Mouse (Mus musculus): ENCODE data around the gene Zfp36l1. TPM values are rescaled to one million over a fixed set of nuclear protein-coding genes. Genes with fewer than 3 reads are reported as not detected.

Zfp36l1 gene
- 147 and 148 TPM in 2 replicates for polyA plus RNA-seq (2015; fragmentation: Nextera tagmentation; extraction: Ambion mirVana)

GRCm38 (mm10) chr12:80112852-80113551, at the start of gene Zfp36l1:
Gene Zfp36l1 (minus strand): TSS chr12:80113013.
- Histone ChIP-seq H3K4me1 (peaks cover 26% of the 10 kb centered on the region), H3K4me2 (peak within 1 kb of the TSS; percentile 79), H3K27me3 (no peaks in the 10 kb centered on the region), H3K36me3 (peaks cover 9% of the 10 kb centered on the region; the same call in 1 of the 2 replicates), H3K27ac (peak within 1 kb of the TSS; percentile 99), H3K9me3 (no peaks in the 10 kb centered on the region), H3K9ac (peak within 1 kb of the TSS; percentile 95), H3K4me3 (peak within 1 kb of the TSS; percentile 71)
- WGBS = under 1% methylated on average over 39 of the region's 42 CpGs
- peak; percentile 80 for ATAC-seq (ENCODE audit: insufficient number of reproducible peaks, low FRiP score, low TSS enrichment, low read depth)

- 0 out of 2 replicates have a peak, but pooled peaks cover 3% of the 10 kb centered on the region for H3K4me1 ChIP-seq
- no peak overlapping the region for H3K4me2 ChIP-seq
- ATAC-seq (ENCODE audit: insufficient number of reproducible peaks, low FRiP score, low TSS enrichment, low read depth) = no peak
- WGBS = 82% methylated on average over 3 of the region's 3 CpGs
- H3K36me3 ChIP-seq = peaks cover 12% of the 10 kb centered on the region; the same call in 1 of the 2 replicates
- H3K9ac ChIP-seq = no peak overlapping the region
- H3K9me3 ChIP-seq = no peaks in the 10 kb centered on the region
- no peaks in the 10 kb centered on the region for H3K27me3 ChIP-seq
- H3K4me3 ChIP-seq = no peak overlapping the region
- no peak overlapping the region for H3K27ac ChIP-seq
Measured at GRCm38 (mm10) chr12:80162448-80162847, 49.6 kb upstream of the Zfp36l1 start.

GRCm38 (mm10) chr12:80157675-80158074, 44.9 kb upstream of the Zfp36l1 start:
- Histone ChIP-seq H3K9ac (no peak overlapping the region), H3K27me3 (no peaks in the 10 kb centered on the region), H3K9me3 (no peaks in the 10 kb centered on the region), H3K4me1 (no peaks in the 10 kb centered on the region), H3K27ac (no peak overlapping the region), H3K36me3 (no peaks in the 10 kb centered on the region), H3K4me2 (no peak overlapping the region), H3K4me3 (no peak overlapping the region)
- no peak for ATAC-seq (ENCODE audit: insufficient number of reproducible peaks, low FRiP score, low TSS enrichment, low read depth)
- 10% methylated on average over 5 of the region's 5 CpGs for WGBS

GRCm38 (mm10) chr12:80153687-80154326, 41.0 kb upstream of the Zfp36l1 start:
- H3K4me1 ChIP-seq = no peaks in the 10 kb centered on the region
- H3K27ac ChIP-seq = no peak overlapping the region
- no peak for ATAC-seq (ENCODE audit: insufficient number of reproducible peaks, low FRiP score, low TSS enrichment, low read depth)
- 44% methylated on average over 10 of the region's 10 CpGs for WGBS
- H3K27me3 ChIP-seq = no peaks in the 10 kb centered on the region
- H3K36me3 ChIP-seq = no peaks in the 10 kb centered on the region
- H3K9ac ChIP-seq = no peak overlapping the region
- H3K4me3 ChIP-seq = no peak overlapping the region
- H3K9me3 ChIP-seq = no peaks in the 10 kb centered on the region
- no peak overlapping the region for H3K4me2 ChIP-seq

GRCm38 (mm10) chr12:80153078-80153477, 40.3 kb upstream of the Zfp36l1 start:
- no peak overlapping the region for H3K4me3 ChIP-seq
- no peaks in the 10 kb centered on the region for H3K9me3 ChIP-seq
- no peaks in the 10 kb centered on the region for H3K27me3 ChIP-seq
- H3K4me1 ChIP-seq = no peaks in the 10 kb centered on the region
- WGBS = 82% methylated on average over 6 of the region's 6 CpGs
- no peak for ATAC-seq (ENCODE audit: insufficient number of reproducible peaks, low FRiP score, low TSS enrichment, low read depth)
- no peak overlapping the region for H3K9ac ChIP-seq
- no peak overlapping the region for H3K4me2 ChIP-seq
- H3K36me3 ChIP-seq = no peaks in the 10 kb centered on the region
- no peak overlapping the region for H3K27ac ChIP-seq

GRCm38 (mm10) chr12:80151821-80152220, 39.0 kb upstream of the Zfp36l1 start:
- WGBS = 88% methylated on average over 6 of the region's 6 CpGs

GRCm38 (mm10) chr12:80150624-80151023, 37.8 kb upstream of the Zfp36l1 start:
- Histone ChIP-seq H3K4me1 (peaks cover 11% of the 10 kb centered on the region), H3K4me2 (no peak overlapping the region), H3K36me3 (no peaks in the 10 kb centered on the region), H3K27ac (no peak overlapping the region), H3K27me3 (no peaks in the 10 kb centered on the region), H3K4me3 (no peak overlapping the region), H3K9ac (no peak overlapping the region), H3K9me3 (no peaks in the 10 kb centered on the region)
- WGBS = 32% methylated on average over 8 of the region's 8 CpGs
- ATAC-seq (ENCODE audit: insufficient number of reproducible peaks, low FRiP score, low TSS enrichment, low read depth) = no peak

More at GRCm38 (mm10) chr12:80151821-80152220, 39.0 kb upstream of the Zfp36l1 start:
- Histone ChIP-seq H3K27ac (no peak overlapping the region), H3K27me3 (no peaks in the 10 kb centered on the region), H3K9me3 (no peaks in the 10 kb centered on the region), H3K9ac (no peak overlapping the region), H3K4me1 (peaks cover 2% of the 10 kb centered on the region), H3K36me3 (no peaks in the 10 kb centered on the region), H3K4me2 (no peak overlapping the region), H3K4me3 (no peak overlapping the region)
- no peak for ATAC-seq (ENCODE audit: insufficient number of reproducible peaks, low FRiP score, low TSS enrichment, low read depth)

- WGBS = 64% methylated on average over 11 of the region's 11 CpGs
- no peak for ATAC-seq (ENCODE audit: insufficient number of reproducible peaks, low FRiP score, low TSS enrichment, low read depth)
- peaks cover 11% of the 10 kb centered on the region for H3K4me1 ChIP-seq
- H3K9ac ChIP-seq = no peak overlapping the region
- peak overlapping the region; percentile 51; the same call in 1 of the 2 replicates for H3K27ac ChIP-seq
- H3K4me2 ChIP-seq = no peak overlapping the region
- no peaks in the 10 kb centered on the region for H3K36me3 ChIP-seq
- H3K27me3 ChIP-seq = no peaks in the 10 kb centered on the region
- H3K4me3 ChIP-seq = no peak overlapping the region
- H3K9me3 ChIP-seq = no peaks in the 10 kb centered on the region
Measured at GRCm38 (mm10) chr12:80147563-80148214, 34.9 kb upstream of the Zfp36l1 start.

- no peak overlapping the region for H3K9ac ChIP-seq
- no peaks in the 10 kb centered on the region for H3K9me3 ChIP-seq
- peaks cover 11% of the 10 kb centered on the region for H3K4me1 ChIP-seq
- 34% methylated on average over 21 of the region's 21 CpGs for WGBS
- 0 out of 2 replicates have a peak, but pooled peaks have one; percentile 38 for ATAC-seq (ENCODE audit: insufficient number of reproducible peaks, low FRiP score, low TSS enrichment, low read depth)
- H3K4me2 ChIP-seq = no peak overlapping the region
- H3K27ac ChIP-seq = 0 out of 2 replicates have a peak overlapping the region, but pooled peaks have one; percentile 11
- no peak overlapping the region for H3K4me3 ChIP-seq
- no peaks in the 10 kb centered on the region for H3K36me3 ChIP-seq
- no peaks in the 10 kb centered on the region for H3K27me3 ChIP-seq
Measured at GRCm38 (mm10) chr12:80146227-80147223, 33.7 kb upstream of the Zfp36l1 start.

GRCm38 (mm10) chr12:80145365-80145764, 32.6 kb upstream of the Zfp36l1 start:
- Histone ChIP-seq H3K4me2 (no peak overlapping the region), H3K9ac (no peak overlapping the region), H3K27me3 (no peaks in the 10 kb centered on the region), H3K4me3 (no peak overlapping the region), H3K4me1 (peaks cover 15% of the 10 kb centered on the region), H3K9me3 (no peaks in the 10 kb centered on the region), H3K27ac (0 out of 2 replicates have a peak overlapping the region, but pooled peaks have one; percentile 11), H3K36me3 (no peaks in the 10 kb centered on the region)
- WGBS = 80% methylated on average over 8 of the region's 8 CpGs
- no peak for ATAC-seq (ENCODE audit: insufficient number of reproducible peaks, low FRiP score, low TSS enrichment, low read depth)

GRCm38 (mm10) chr12:80144846-80145245, 32.0 kb upstream of the Zfp36l1 start:
- Histone ChIP-seq H3K36me3 (no peaks in the 10 kb centered on the region), H3K4me3 (no peak overlapping the region), H3K9me3 (no peaks in the 10 kb centered on the region), H3K4me2 (no peak overlapping the region), H3K27me3 (no peaks in the 10 kb centered on the region), H3K4me1 (peaks cover 15% of the 10 kb centered on the region), H3K27ac (no peak overlapping the region), H3K9ac (no peak overlapping the region)
- WGBS = 77% methylated on average over 3 of the region's 3 CpGs
- ATAC-seq (ENCODE audit: insufficient number of reproducible peaks, low FRiP score, low TSS enrichment, low read depth) = no peak

All from limb, embryonic 15.5 days (tissue).